Mouse (Mus musculus): ENCODE data around the gene Zbtb1.

The Zbtb1 gene

DNA sequence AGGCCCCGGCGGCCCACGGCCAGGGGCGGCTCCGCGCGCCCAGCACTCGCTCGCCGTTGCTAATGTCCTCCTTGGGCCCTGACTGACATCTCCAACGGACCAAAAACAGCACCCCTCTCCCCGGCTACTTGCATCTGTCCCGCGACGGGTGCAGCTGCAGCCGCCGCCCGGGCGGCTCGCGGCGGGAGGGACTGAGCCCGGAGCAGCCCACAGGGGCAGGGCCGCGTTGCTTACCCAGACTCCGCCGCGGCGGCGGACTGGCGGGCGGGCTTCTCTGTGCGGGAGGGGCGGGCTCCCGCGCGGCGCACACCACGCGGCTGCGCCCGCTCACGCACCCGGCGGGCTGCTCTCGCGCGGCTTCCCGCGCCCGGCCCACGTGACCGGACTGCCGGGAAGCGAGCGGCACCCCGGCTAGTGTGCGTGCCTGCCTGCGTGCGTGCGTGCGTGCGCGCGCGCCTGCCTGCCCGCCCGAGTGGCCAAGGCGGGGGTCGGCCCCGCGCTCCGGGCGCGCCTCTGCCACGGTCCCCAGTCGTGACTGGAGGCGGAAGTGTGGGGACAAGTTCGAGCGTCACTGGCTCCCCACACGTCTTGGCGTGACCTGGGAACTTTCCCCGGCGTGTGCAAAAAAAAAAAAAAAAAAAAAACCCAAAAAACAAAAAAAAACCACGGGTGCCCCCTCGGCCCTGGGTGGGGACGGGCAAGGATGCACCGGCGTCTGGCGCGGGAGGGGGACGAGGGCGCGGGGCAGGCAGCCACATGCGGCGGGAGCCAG is 674 bp upstream of the Zbtb1 start, which contains the start of gene Zbtb25:
TSS of gene Zbtb25 (minus strand) at position 397 of the 772 bp plus-strand sequence.
- no peak for DNase-seq (ENCODE audit: low read depth)

DNA sequence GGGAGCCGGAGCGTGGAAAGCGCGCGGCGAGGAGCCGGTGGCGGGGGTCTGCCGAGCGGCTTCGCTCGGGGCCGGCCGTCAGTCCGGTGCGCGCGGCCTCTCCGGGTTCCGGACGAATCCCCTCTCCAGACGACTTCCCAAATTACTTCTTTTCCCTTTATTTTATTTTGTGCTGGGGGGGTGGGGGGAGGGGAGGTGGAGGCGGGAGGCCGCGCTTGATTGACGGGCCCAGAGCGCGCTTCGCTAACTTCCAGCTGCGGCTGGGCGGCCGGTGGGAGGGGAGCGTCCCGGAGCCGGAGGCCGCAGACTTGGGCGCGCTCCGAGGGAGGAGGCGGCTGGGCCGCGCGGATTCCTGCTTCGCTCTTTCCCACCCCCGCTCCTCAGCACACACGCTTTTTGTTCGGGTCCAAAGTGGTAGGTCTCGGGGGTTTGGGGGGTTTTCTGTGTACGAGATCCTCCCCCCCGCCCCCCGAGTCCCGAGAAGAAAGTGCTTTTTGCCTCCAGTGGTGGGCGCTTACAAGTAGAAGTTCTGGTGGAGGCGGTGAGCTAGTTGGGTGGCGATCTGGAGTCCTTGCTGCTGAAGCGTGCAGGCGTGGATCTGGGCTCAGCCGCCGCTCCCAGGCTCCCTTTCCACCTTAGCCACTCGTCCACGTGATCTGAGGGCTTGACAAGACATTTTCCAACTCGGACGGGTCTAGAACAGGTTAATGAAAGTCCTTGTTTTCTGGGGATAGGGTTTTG is 935 bp downstream of the Zbtb1 start:
- DNase-seq (ENCODE audit: low read depth) = no peak

DNA sequence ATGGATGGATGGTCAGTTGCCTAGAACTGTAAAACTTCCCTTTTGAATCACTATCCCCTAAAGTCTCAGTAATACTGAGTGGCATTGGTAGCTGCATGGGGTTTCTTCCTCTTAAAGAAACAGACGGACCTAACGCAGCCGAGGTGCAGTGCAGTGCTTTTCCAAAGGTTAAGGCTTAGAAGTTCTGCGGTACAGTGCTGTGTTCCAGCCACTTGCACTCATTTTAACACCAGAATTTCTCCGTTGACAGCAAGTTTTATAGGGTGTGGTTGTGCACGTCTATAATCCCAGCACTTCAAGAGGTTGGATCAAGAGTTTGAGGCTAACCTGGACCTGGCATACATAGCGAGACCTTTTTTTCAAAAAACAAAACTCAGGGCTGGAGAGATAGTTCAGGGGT is 2.0 kb downstream of the Zbtb1 start:
- no peak for DNase-seq (ENCODE audit: low read depth)

DNA sequence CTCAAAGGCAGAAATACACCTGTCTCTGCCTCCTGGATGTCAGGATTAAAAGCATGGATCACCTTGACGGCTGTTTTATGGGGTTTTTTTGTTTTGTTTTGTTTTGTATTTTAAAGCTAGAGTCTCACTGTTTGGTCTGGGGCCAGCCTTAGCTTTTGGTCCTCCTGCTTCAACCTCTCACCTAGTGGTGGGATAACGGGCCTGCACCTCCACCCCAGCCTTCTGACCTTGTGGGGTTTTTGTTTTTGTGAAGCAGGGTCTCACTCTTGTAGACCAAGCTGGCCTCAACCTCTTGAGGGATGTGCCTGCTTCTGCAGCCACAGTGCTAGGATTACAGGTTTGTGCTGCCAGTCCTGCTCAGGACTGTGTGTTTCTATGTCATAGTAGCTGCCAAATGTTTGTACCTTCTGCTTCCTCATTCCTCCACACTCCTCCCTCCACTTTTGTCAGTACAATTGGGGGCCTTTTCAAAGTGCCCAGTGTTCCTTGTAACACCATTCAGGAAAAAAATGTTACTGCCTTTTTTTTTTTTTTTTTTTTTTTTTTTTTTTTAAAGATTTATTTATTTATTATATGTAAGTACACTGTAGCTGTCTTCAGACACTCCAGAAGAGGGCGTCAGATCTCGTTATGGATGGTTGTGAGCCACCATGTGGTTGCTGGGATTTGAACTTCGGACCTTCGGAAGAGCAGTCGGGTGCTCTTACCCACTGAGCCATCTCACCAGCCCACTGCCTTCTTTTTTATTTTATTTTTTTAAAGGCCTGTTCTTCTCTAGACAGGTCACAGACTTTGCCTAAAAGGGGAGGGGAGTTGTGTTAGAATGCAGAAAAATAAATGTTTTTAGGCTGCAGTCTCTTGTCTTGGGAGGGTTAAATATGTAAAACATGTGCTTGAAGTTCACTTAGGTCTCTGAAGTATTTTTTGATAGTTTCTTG is 3.1 kb downstream of the Zbtb1 start:
- no peak for DNase-seq (ENCODE audit: low read depth)

DNA sequence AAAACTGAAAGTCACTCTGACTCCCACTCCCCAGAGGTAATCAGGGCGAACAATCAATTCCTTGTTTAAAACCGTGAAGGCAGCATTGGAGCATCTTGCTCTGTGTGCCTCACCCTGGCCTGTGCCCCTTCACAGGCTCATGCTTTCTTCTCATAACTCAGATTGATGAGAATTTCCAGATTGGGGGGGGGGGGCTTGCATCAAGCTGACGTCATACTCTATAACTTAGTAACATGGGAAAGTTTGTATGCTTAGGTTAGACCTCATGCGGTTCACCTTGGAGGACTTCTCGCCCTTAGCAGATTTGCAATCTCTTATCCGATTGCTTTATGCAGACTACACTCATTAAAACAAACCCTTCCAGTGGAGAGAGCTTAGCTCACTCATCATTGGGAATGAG is 3.9 kb downstream of the Zbtb1 start:
- no peak for DNase-seq (ENCODE audit: low read depth)

DNA sequence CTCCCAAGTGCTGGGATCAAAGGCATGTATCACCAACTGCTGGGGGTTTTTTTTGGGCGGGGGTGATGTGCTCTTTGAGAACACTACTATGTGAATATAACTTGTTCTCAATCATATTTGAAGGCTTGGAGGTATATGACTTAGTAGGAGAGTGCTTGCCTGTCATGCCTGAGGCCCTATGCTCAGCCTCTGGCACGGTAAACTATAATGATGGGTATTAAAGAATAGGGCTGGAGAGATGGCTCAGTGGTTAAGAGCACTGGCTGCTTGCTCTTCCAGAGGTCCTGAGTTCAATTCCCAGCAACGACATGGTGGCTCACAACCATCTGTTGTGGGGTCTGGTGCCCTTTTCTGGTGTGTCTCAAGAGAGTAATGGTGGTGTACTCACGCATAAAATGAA is 4.8 kb downstream of the Zbtb1 start:
- no peak for DNase-seq (ENCODE audit: low read depth)

DNA sequence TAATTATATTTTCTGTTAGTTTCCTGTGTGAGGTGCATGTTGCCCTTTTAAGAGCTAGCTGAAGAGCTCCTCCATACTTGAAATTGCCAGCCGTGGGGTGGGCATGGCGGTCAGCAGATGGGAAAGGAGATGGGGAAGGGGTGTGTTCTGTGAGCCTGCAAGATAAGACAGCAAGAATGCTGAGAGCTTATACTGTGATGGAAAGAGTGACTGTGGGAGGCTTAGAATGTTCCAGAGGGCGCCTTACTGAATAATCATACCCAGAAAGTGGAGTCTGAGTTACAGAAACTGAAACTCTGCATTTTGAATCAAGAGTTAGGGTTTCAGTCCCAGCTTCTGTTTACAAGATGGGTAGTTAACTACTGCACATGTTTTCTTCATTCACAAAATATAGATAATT is 5.4 kb downstream of the Zbtb1 start:
- DNase-seq (ENCODE audit: low read depth) = no peak

DNA sequence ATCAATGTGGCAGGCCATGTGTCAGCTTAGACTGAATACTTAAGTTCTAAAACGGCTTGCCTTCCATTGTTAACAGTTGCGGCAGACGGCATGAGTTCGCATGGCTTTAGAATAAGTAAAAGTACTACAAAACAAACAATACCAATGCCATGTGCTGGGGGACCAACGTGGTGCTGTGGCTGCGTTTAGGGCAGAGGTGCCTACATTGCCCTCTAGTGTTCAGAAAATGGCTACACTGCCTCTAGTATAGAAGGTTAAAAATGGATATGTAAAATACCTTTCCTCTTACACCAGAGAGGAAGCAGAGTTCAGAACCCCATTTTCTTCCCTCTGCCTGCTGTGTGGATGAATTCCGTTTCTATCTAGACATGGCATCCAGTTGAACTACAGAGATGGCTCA is 6.6 kb downstream of the Zbtb1 start:
- no peak for DNase-seq (ENCODE audit: low read depth)

DNA sequence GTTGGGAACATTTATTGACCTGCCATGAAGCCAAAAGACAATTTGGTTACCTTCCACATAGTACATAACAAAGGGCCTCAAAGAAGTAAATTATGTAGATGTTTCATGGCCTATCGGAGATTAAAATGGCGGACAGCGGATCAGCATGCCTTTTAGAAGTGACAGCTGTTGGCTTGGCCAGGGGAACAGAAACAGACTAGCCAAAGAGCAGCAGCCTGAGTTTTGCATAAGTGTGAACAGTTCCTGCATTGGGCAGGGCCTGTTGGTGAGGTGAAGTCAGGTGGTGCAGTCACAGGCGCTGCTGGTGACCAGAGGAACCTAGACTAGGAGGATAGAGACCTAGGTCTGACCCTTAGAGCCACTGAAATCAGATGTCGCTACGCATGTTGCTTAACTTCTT is 7.0 kb downstream of the Zbtb1 start:
- no peak for DNase-seq (ENCODE audit: low read depth)

DNA sequence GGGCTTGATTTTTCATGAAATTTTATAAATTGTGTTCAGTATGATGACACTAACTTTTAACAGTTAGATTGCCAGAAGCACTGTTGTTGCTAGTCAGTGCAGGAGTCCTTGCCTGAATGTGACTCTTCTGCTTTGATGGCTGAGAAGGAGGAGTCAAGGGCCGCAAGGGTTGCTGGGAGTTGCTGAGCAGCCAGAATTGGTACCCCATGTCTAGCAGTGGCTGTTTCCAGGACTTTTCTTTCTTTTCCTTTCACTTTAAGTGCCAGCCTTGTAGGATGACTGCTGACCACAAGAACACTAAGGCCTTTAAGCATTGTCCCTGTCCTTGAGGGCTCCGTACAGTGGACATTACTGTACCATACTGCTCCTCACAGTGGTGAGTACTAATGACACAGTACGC is 7.7 kb downstream of the Zbtb1 start:
- DNase-seq (ENCODE audit: low read depth) = no peak

DNA sequence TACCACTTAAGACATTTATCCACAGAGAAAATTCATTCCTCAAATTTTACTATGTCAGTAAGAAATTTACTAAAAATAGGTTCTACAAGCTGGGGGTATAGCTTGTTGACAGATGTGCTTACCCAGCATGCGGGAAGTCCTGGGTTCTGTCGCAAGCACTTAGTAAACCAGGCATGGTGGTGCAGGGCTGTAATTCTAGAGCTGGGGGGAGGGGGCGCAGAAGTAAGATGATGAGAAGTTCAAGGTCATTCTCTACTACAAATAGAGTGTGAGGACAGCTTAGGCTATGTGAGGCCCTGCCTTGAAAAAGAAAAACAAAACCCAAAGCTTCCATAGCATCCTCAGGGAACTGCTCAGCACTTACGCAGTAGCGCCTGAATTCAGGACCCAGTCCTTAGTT is 8.5 kb downstream of the Zbtb1 start:
- no peak for DNase-seq (ENCODE audit: low read depth)

DNA sequence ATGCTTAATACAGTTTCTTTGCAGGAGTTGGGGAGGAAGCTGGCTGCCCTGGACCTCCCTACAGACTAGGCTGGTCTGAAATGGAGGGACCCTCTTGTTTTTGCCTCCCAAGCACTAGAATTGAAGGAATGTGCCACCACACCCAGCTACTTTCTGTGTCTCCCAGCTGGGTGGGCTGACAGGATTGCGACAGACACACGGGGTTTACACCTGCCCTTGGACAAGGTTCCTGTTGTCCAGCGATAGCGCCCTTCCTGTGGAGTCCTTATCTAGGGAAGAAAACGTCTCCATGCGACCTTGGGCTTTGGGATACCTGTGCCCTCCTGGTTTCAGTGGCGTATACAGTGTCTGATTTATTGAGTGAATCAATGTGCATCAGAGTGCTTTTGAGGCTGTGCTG is 10.1 kb downstream of the Zbtb1 start:
- DNase-seq (ENCODE audit: low read depth) = no peak

DNA sequence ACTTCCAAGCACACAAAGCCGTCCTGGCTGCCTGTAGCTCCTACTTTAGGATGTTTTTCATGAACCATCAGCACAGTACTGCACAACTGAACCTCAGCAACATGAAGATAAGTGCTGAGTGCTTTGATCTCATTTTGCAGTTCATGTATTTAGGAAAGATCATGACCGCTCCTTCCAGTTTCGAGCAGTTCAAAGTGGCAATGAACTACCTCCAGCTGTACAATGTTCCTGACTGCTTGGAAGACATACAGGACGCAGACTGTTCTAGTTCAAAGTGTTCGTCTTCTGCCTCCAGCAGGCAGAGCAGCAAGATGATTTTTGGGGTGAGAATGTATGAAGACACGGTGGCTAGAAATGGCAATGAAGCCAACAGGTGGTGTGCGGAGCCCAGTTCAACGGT is 15.3 kb downstream of the Zbtb1 start:
- DNase-seq (ENCODE audit: low read depth) = no peak

DNA sequence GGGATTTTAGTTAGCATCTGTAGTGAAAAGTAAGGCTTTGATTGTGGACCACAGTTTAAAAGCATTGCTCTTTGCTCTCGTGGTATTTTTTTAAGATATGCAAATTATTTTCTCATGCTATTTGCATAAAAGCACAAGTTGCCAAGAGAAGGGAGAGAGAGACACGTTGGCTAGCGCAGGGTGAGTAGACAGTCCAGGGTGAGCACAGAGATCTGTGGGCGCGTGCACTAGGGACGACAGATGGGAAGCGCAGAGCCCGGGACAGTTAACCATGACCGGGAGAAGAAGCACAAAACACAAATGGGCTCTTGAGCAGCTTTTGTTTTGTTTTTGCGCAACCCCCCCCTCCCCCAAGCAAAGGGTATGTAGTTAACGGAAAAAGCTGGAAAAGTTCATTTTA is 18.7 kb downstream of the Zbtb1 start:
- DNase-seq (ENCODE audit: low read depth) = no peak

DNA sequence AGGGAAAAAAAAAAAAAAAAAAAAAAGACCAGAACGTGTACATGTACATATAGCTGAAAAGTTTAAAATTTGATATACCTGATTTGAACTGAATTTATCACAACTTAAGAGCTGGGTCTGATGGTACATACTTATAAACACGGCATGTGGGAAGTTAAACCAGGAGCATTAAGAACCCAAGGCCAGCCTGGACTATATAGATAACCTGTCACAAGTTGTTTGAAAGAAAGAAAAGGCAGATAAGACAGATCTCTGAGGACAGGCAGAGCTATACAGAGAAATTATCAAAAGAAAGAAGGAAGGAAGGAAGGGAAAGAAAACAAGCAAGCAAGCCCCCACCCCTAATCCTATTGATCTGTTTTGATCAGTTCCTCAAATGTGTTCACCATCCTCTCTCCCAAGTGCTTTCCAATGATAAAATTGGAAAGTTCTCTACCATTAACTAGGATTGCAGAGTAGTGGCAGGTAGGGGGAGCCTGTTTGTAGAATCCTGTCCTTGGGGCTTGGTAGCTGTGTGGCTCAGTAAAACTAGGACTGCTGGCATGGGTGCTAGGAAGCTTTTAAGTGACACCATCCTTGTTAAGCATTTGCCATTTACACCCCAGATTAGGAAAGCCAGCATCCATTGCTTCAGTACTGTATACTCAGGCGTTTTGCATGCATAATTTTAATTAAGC is 21.7 kb downstream of the Zbtb1 start:
- DNase-seq (ENCODE audit: low read depth) = no peak

DNA sequence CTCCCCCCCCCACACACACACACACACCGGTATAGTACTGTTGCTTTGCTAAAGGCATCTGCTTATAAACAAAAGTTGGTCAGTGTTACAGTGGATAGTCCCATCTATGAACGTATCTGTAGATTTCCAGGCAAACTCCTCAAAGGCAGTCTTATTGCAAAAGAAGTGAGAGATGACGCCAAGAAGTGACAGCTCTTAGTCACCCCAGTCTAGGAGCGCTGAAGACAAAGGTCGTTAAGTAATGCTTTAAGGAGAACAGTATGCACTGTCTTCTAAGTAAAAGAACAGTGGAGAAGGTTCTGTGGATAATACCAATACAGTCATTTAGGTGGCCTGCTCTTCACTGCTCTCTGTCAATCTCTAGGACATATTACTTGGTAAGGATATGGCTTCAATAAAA is 22.9 kb downstream of the Zbtb1 start:
- DNase-seq (ENCODE audit: low read depth) = no peak

DNA sequence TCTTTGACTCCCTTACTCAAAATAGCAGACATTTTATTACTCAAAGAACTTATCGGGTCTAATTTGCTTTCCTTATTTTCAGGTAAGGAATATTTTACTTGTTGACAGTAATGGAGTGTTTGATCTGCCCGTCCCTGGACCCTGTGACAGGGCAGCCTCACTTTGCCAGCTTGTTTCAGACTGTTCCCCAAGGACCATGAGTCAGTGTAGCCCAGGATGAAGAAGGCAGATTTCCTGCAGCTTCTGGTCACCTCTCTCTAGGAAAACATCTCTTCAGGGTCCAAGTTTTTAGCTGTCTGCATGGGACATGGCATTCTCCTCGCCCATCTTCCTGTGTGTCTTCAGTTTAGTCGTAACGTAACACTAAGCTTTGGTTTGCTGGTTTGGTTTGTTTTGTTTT is 27.2 kb downstream of the Zbtb1 start:
- no peak for DNase-seq (ENCODE audit: low read depth)

DNA sequence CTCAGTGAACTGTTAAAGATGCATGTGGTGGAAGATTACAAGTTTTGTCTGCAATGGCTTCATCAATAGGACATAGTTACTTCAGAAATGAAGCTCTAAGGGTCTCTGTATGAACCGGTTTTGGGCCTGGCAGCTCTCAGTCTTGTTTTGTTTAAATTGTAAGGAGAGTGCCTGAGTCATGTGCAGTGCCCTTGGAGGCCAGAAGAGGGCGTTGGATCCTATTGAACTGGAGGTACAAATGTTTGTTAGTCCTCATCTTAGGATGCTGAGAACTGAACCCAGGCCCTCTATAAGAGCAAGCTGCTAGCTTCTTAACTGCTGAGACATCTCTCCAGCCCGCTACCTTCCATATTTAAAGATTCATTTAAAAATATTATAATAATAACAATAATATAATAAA is 31.6 kb downstream of the Zbtb1 start:
- no peak for DNase-seq (ENCODE audit: low read depth)

DNA sequence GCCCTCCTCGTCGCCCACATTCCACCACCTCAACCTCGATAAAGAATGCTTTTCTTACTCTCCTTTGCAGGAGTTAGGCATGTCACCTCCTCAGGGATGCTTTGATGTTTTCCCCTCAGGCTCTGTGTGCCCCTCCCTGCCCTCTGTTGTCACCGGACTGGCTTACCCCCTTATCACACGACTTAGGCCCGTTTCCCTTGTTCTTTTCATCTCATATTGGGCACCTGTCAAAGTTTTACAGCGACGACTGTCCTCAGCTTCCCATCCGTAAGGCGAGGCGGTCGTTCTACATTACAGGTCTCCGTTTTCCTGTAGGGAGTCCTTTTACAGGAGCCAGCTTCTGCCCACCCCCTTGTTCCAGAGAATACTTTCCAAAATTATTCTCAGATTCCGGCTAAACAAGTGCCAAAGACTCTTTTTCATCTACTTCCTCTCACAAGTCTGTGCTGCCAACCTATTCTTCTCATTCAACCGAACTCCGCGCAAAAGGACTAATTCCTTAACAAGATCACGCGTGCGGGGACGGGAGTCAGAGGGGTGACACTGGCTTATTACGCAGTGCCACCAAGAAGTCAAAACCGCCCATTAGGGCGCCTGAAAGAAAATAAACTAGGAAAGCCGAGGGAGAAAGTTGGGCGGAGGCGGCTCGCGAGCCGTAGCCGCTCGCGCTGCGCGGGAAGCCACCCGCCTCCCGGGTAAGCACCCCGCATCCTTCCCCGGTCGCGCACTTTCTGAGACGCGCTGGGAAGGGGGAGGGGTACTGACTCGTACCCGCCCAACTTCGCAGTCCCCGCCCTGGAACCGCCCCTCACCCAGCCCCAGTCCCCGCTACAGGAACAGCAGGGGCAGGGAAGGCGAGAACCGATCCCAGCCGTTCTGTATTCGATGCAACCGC is 33.2 kb downstream of the Zbtb1 start:
- peak; percentile 64 for DNase-seq (ENCODE audit: low read depth)

DNA sequence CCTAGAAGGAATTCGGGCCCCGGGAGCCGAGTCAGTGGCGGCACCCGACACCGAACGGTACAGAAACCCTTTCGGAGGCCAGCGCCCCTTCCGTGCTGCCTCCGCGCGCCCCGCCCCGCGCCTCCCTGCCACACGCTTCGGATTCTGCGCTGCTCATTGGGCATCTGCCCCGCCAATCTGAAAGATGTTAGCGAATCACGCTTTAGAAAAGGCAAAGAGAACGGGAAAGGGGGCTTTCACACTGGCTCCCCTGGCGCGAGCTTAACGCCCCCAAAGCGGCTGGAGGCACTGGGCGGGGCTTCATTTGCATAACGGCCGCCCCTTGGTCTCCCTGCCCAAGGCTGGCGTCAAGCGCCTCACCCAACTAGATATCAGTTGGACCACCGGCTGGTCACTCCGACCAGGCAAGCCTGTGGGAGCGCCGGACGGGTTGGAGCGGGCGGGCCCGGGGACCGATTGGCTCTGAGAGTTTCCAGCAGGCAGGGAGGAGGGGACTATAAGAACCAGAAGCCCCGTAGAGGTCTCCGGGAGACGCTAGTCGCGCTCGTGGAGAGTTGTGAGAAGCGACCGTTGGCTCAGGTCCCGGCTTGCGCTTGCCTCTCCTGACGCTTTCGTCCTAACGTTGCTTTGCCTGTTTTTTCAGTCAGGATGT is 33.9 kb downstream of the Zbtb1 start, which contains the start of gene Hspa2:
TSS of gene Hspa2 (plus strand) at position 291 of the 652 bp plus-strand sequence.
- DNase-seq (ENCODE audit: low read depth) = peak; percentile 98
